Mouse (Mus musculus) gastrocnemius, adult 18-20 months (tissue): ENCODE measurements around the gene Tmprss15. TPM values are rescaled to one million over a fixed set of nuclear protein-coding genes. Genes with fewer than 3 reads are reported as not detected.

ENCODE experiments used
- DNase-seq: peaks from one replicate; pipeline ENCODE4 v3.0.0; 2021; ENCODE audit warnings: low spot score
- total RNA-seq, 2 experiments: library from RNA; stranded (reverse); gene quantifications; 2 replicates each; pipeline ENCODE4 v1.2.3; 2021

Tmprss15 gene
- total RNA-seq, 2 experiments from 2014 or later: not detected

DNA sequence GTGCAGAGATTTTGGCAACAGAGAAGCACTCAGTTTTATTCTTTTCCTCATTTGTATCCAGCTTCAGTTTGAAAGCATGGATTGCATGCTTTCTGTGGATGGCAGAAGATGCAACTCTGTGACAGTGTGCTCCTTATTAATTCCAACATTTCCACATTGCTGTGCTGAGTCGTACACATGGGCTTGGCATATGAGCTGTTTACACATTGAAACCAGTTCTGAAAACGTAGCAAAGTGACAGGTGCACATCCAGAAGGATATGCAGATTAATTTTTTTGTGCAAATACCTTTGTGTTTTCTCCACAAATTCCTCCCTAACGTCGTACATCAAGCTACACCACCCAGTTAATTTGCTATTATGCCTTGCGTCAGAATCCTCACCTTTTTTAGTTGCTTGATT lies 168.3 kb downstream of the Tmprss15 start:
- DNase-seq: no peak

Other genes starting within 250 kb of the Tmprss15 start
- 1 to 10 TPM; 4.3 to 5.1 TPM for gene Chodl, start 160.1 kb downstream of the Tmprss15 start, total RNA-seq